Mouse (Mus musculus) 416B (cell line): Measurements from ENCODE around the gene Apbb2.

Experiments used
- DNase-seq: peaks from one replicate; pipeline ENCODE4 v3.0.0; 2011; ENCODE audit warnings: low read depth

Apbb2 gene

GRCm38 (mm10) chr5:66518411-66519006 lies 100.1 kb downstream of the Apbb2 start:
- DNase-seq, result no peak

- no peak for DNase-seq
Measured at GRCm38 (mm10) chr5:66517503-66517902, 101.1 kb downstream of the Apbb2 start.

GRCm38 (mm10) chr5:66516311-66516710 lies 102.3 kb downstream of the Apbb2 start:
- DNase-seq, result no peak

GRCm38 (mm10) chr5:66515271-66515670 lies 103.3 kb downstream of the Apbb2 start:
- DNase-seq, result no peak

- no peak for DNase-seq
Measured at GRCm38 (mm10) chr5:66514659-66515058, 103.9 kb downstream of the Apbb2 start.

GRCm38 (mm10) chr5:66513412-66513811 lies 105.2 kb downstream of the Apbb2 start:
- DNase-seq, result no peak

- DNase-seq, result no peak
Measured at GRCm38 (mm10) chr5:66512519-66512918, 106.1 kb downstream of the Apbb2 start.

GRCm38 (mm10) chr5:66510716-66511115 lies 107.9 kb downstream of the Apbb2 start:
- DNase-seq, result no peak

GRCm38 (mm10) chr5:66509151-66509550 lies 109.4 kb downstream of the Apbb2 start:
- DNase-seq, result no peak

- DNase-seq, result no peak
Measured at GRCm38 (mm10) chr5:66505578-66505977, 113.0 kb downstream of the Apbb2 start.

- DNase-seq, result no peak
Measured at GRCm38 (mm10) chr5:66505071-66505470, 113.5 kb downstream of the Apbb2 start.

GRCm38 (mm10) chr5:66504434-66504747 lies 114.2 kb downstream of the Apbb2 start:
- no peak for DNase-seq

- no peak for DNase-seq
Measured at GRCm38 (mm10) chr5:66503557-66504433, 114.8 kb downstream of the Apbb2 start.

GRCm38 (mm10) chr5:66503033-66503432 lies 115.6 kb downstream of the Apbb2 start:
- no peak for DNase-seq

- no peak for DNase-seq
Measured at GRCm38 (mm10) chr5:66499621-66500020, 119.0 kb downstream of the Apbb2 start.

GRCm38 (mm10) chr5:66498140-66498539 lies 120.4 kb downstream of the Apbb2 start:
- no peak for DNase-seq

- no peak for DNase-seq
Measured at GRCm38 (mm10) chr5:66497479-66498087, 121.0 kb downstream of the Apbb2 start.

- no peak for DNase-seq
Measured at GRCm38 (mm10) chr5:66496881-66497360, 121.7 kb downstream of the Apbb2 start.

- no peak for DNase-seq
Measured at GRCm38 (mm10) chr5:66494651-66495050, 123.9 kb downstream of the Apbb2 start.

GRCm38 (mm10) chr5:66492563-66492960 lies 126.0 kb downstream of the Apbb2 start:
- no peak for DNase-seq

- no peak for DNase-seq
Measured at GRCm38 (mm10) chr5:66491907-66492562, 126.5 kb downstream of the Apbb2 start.

GRCm38 (mm10) chr5:66486028-66486427 lies 132.6 kb downstream of the Apbb2 start:
- no peak for DNase-seq

GRCm38 (mm10) chr5:66476266-66476665 lies 142.3 kb downstream of the Apbb2 start:
- no peak for DNase-seq
